Mouse (Mus musculus) CH12.LX (cell line): ENCODE measurements around the gene Dnaja1. TPM values are rescaled to one million over a fixed set of nuclear protein-coding genes. Genes with fewer than 3 reads are reported as not detected.
A peak's percentile ranks its signal among the peaks of the same experiment; 100 is the strongest.

Experiments used
- DNase-seq: peaks from one replicate; pipeline ENCODE4 v3.0.0-alpha.2; 2013; ENCODE audit errors: extremely low read depth
- H3K27ac ChIP-seq: 2 replicates; pipeline ENCODE4 v1.5.1; 2012; ENCODE audit warnings: low read depth, mild to moderate bottlenecking, control low read depth, moderate library complexity; ENCODE audit not compliant: insufficient read depth
- H3K27me3 ChIP-seq: replicated peaks from 2 replicates; pipeline ENCODE3; 2012; ENCODE audit warnings: inconsistent platforms
- H3K36me3 ChIP-seq, 2 experiments: replicated peaks in 1 of 2; 2 replicates each; pipeline versions ENCODE3 to v1.6.1; 2012; ENCODE audit warnings: inconsistent platforms in 1 of 2, low read length in 1 of 2, mild to moderate bottlenecking in 1 of 2, mixed read lengths in 1 of 2, moderate library complexity in 1 of 2; ENCODE audit not compliant: control insufficient read depth in 1 of 2, insufficient read depth in 1 of 2
- H3K4me1 ChIP-seq, 2 experiments: 2 replicates each; pipeline ENCODE4 v1.6.1; 2012; ENCODE audit warnings: inconsistent platforms in 1 of 2, moderate library complexity in 1 of 2; ENCODE audit not compliant: insufficient read depth in 2 of 2, control insufficient read depth in 1 of 2
- H3K4me2 ChIP-seq: 2 replicates; pipeline ENCODE4 v1.6.1; 2012; ENCODE audit warnings: low read depth, mild to moderate bottlenecking, control low read depth; ENCODE audit not compliant: poor library complexity, insufficient read depth, severe bottlenecking
- H3K4me3 ChIP-seq, 3 experiments: fragments of 150-350 bp in 1 of 3; sonication (generic) in 1 of 3; replicated peaks in 1 of 3; 2 replicates each; pipeline versions ENCODE3 to v1.5.1; 2011 to 2012; ENCODE audit warnings: low read depth in 2 of 3, low read length in 2 of 3, mild to moderate bottlenecking in 2 of 3, moderate library complexity in 2 of 3, control low read depth in 1 of 3, improper control_type of control experiment in 1 of 3, inconsistent platforms in 1 of 3, mixed read lengths in 1 of 3; ENCODE audit not compliant: poor library complexity in 1 of 3
- H3K79me2 ChIP-seq: replicated peaks from 2 replicates; pipeline ENCODE4 v1.6.1; 2012; ENCODE audit warnings: mild to moderate bottlenecking, moderate library complexity; ENCODE audit not compliant: control insufficient read depth, poor library complexity, insufficient read depth, severe bottlenecking; ENCODE audit errors: extremely low read depth
- H3K9ac ChIP-seq: 2 replicates; pipeline ENCODE4 v1.6.1; 2012; ENCODE audit warnings: low read depth, mild to moderate bottlenecking, control low read depth, moderate library complexity; ENCODE audit not compliant: insufficient read depth
- H3K9me3 ChIP-seq: replicated peaks from 2 replicates; pipeline ENCODE3; 2012; ENCODE audit warnings: low read length, inconsistent platforms, mixed read lengths
- BHLHE40 ChIP-seq: IDR thresholded peaks from 2 replicates; pipeline ENCODE4 v1.6.1; 2011; ENCODE audit warnings: mild to moderate bottlenecking, low read depth, low read length, improper control_type of control experiment
- CHD1 ChIP-seq: IDR thresholded peaks from 2 replicates; pipeline ENCODE4 v1.6.1; 2012; ENCODE audit warnings: low read depth, low read length, improper control_type of control experiment, inconsistent platforms
- CHD2 ChIP-seq: IDR thresholded peaks from 2 replicates; pipeline ENCODE4 v1.6.1; 2011; ENCODE audit warnings: low read length, improper control_type of control experiment
- CTCF ChIP-seq, 2 experiments: IDR thresholded peaks in 1 of 2; conservative IDR thresholded peaks in 1 of 2; 2 replicates each; pipeline ENCODE4 v1.5.1; 2011 to 2012; ENCODE audit warnings: low read depth in 2 of 2, low read length in 2 of 2, improper control_type of control experiment in 1 of 2, inconsistent platforms in 1 of 2, mild to moderate bottlenecking in 1 of 2, moderate library complexity in 1 of 2
- E2F4 ChIP-seq: IDR thresholded peaks from 2 replicates; pipeline ENCODE4 v1.6.1; 2011; ENCODE audit warnings: low read depth, low read length, improper control_type of control experiment; ENCODE audit not compliant: insufficient replicate concordance
- ELF1 ChIP-seq: IDR thresholded peaks from 2 replicates; pipeline ENCODE4 v1.6.1; 2014; ENCODE audit warnings: low read depth, mild to moderate bottlenecking, inconsistent platforms, low read length, improper control_type of control experiment
- EP300 ChIP-seq: IDR thresholded peaks from 2 replicates; pipeline ENCODE4 v1.6.1; 2011; ENCODE audit warnings: low read length, improper control_type of control experiment
- ETS1 ChIP-seq: conservative IDR thresholded peaks from 2 replicates; pipeline ENCODE4 v1.6.1; 2012; ENCODE audit warnings: low read depth, mild to moderate bottlenecking, inconsistent platforms, low read length, improper control_type of control experiment, moderate library complexity
- GABPA ChIP-seq: IDR thresholded peaks from 2 replicates; pipeline ENCODE4 v1.6.1; 2012; ENCODE audit warnings: low read depth, low read length, improper control_type of control experiment, inconsistent platforms; ENCODE audit not compliant: insufficient replicate concordance
- HCFC1 ChIP-seq: IDR thresholded peaks from 2 replicates; pipeline ENCODE4 v1.6.1; 2012; ENCODE audit warnings: low read depth, mild to moderate bottlenecking, inconsistent platforms, low read length, improper control_type of control experiment
- IRF4 ChIP-seq: IDR thresholded peaks from 2 replicates; pipeline ENCODE4 v1.6.1; 2014; ENCODE audit warnings: low read depth, mild to moderate bottlenecking, inconsistent platforms, low read length, improper control_type of control experiment
- JUN ChIP-seq: IDR thresholded peaks from 2 replicates; pipeline ENCODE4 v1.6.1; 2011; ENCODE audit warnings: low read depth, mild to moderate bottlenecking, low read length, improper control_type of control experiment, moderate library complexity; ENCODE audit not compliant: insufficient read depth
- JUND ChIP-seq: conservative IDR thresholded peaks from 2 replicates; pipeline ENCODE4 v1.6.1; 2011; ENCODE audit warnings: low read depth, low read length, improper control_type of control experiment
- KAT2A ChIP-seq: IDR thresholded peaks from 2 replicates; pipeline ENCODE4 v1.6.1; 2012; ENCODE audit warnings: low read length, improper control_type of control experiment, inconsistent platforms; ENCODE audit not compliant: insufficient replicate concordance
- MAFK ChIP-seq: IDR thresholded peaks from 2 replicates; pipeline ENCODE4 v1.6.1; 2011; ENCODE audit warnings: low read length, improper control_type of control experiment; ENCODE audit not compliant: insufficient replicate concordance
- MAX ChIP-seq: IDR thresholded peaks from 2 replicates; pipeline ENCODE4 v1.6.1; 2011; ENCODE audit warnings: low read length, improper control_type of control experiment
- MAZ ChIP-seq: IDR thresholded peaks from 2 replicates; pipeline ENCODE4 v1.6.1; 2012; ENCODE audit warnings: low read depth, mild to moderate bottlenecking, inconsistent platforms, low read length, improper control_type of control experiment, moderate library complexity
- MEF2A ChIP-seq: IDR thresholded peaks from 2 replicates; pipeline ENCODE4 v1.6.1; 2014; ENCODE audit warnings: low read depth, mild to moderate bottlenecking, inconsistent platforms, low read length, improper control_type of control experiment, borderline replicate concordance
- MXI1 ChIP-seq: IDR thresholded peaks from 2 replicates; pipeline ENCODE4 v1.6.1; 2011; ENCODE audit warnings: mild to moderate bottlenecking, low read depth, low read length, improper control_type of control experiment
- MYC ChIP-seq: IDR thresholded peaks from 2 replicates; pipeline ENCODE4 v1.6.1; 2011; ENCODE audit warnings: low read depth, mild to moderate bottlenecking, improper control_type of control experiment, low read length
- NELFE ChIP-seq: IDR thresholded peaks from 2 replicates; pipeline ENCODE4 v1.6.1; 2011; ENCODE audit warnings: low read depth, low read length, improper control_type of control experiment
- NRF1 ChIP-seq: IDR thresholded peaks from 2 replicates; pipeline ENCODE4 v1.6.1; 2014; ENCODE audit warnings: low read depth, mild to moderate bottlenecking, inconsistent platforms, low read length, improper control_type of control experiment, moderate library complexity
- PAX5 ChIP-seq: IDR thresholded peaks from 2 replicates; pipeline ENCODE4 v1.6.1; 2012; ENCODE audit warnings: low read length, inconsistent platforms, mixed read lengths
- POLR2A ChIP-seq: IDR thresholded peaks from 2 replicates; pipeline ENCODE4 v1.6.1; 2011; ENCODE audit warnings: low read depth, mild to moderate bottlenecking, improper control_type of control experiment, low read length
- POLR2AphosphoS2 ChIP-seq: IDR thresholded peaks from 2 replicates; pipeline ENCODE4 v1.6.1; 2011; ENCODE audit warnings: low read depth, low read length, improper control_type of control experiment
- RAD21 ChIP-seq: IDR thresholded peaks from 2 replicates; pipeline ENCODE4 v1.6.1; 2011; ENCODE audit warnings: low read depth, mild to moderate bottlenecking, low read length, improper control_type of control experiment, moderate library complexity
- RCOR1 ChIP-seq: conservative IDR thresholded peaks from 2 replicates; pipeline ENCODE4 v1.6.1; 2012; ENCODE audit warnings: low read depth, mild to moderate bottlenecking, inconsistent platforms, low read length, improper control_type of control experiment
- SIN3A ChIP-seq: IDR thresholded peaks from 2 replicates; pipeline ENCODE4 v1.6.1; 2012; ENCODE audit warnings: low read length, improper control_type of control experiment, inconsistent platforms
- SMC3 ChIP-seq: IDR thresholded peaks from 2 replicates; pipeline ENCODE4 v1.6.1; 2011; ENCODE audit warnings: low read depth, low read length, improper control_type of control experiment
- TBP ChIP-seq: conservative IDR thresholded peaks from 2 replicates; pipeline ENCODE4 v1.6.1; 2011; ENCODE audit warnings: low read depth, low read length, improper control_type of control experiment
- TCF12 ChIP-seq: IDR thresholded peaks from 2 replicates; pipeline ENCODE4 v1.6.1; 2014; ENCODE audit warnings: low read depth, mild to moderate bottlenecking, inconsistent platforms, low read length, improper control_type of control experiment
- UBTF ChIP-seq: IDR thresholded peaks from 2 replicates; pipeline ENCODE4 v1.6.1; 2012; ENCODE audit warnings: low read depth, mild to moderate bottlenecking, inconsistent platforms, low read length, improper control_type of control experiment, moderate library complexity
- USF1 ChIP-seq: IDR thresholded peaks from 2 replicates; pipeline ENCODE4 v1.6.1; 2014; ENCODE audit warnings: low read depth, mild to moderate bottlenecking, inconsistent platforms, low read length, improper control_type of control experiment
- USF2 ChIP-seq: conservative IDR thresholded peaks from 2 replicates; pipeline ENCODE4 v1.6.1; 2011; ENCODE audit warnings: low read depth, low read length, improper control_type of control experiment
- ZC3H11A ChIP-seq: IDR thresholded peaks from 2 replicates; pipeline ENCODE4 v1.6.1; 2012; ENCODE audit warnings: low read depth, mild to moderate bottlenecking, inconsistent platforms, low read length, improper control_type of control experiment
- ZKSCAN1 ChIP-seq: IDR thresholded peaks from 2 replicates; pipeline ENCODE4 v1.6.1; 2012; ENCODE audit warnings: low read depth, inconsistent platforms, low read length, improper control_type of control experiment, borderline replicate concordance
- ZMIZ1 ChIP-seq: IDR thresholded peaks from 2 replicates; pipeline ENCODE4 v1.6.1; 2012; ENCODE audit warnings: low read depth, mild to moderate bottlenecking, inconsistent platforms, low read length, improper control_type of control experiment
- ZNF384 ChIP-seq: IDR thresholded peaks from 2 replicates; pipeline ENCODE4 v1.6.1; 2012; ENCODE audit warnings: low read depth, low read length, improper control_type of control experiment, inconsistent platforms
- dilution Hi-C: fragments of 300-500 bp; cut with MboI; formaldehyde crosslinking; loops from 2 replicates; pipeline ENCODE4 v1.14.3; 2020; ENCODE audit warnings: low sequenced_read_pairs; ENCODE audit not compliant: extremely low pct_unique_long_range_greater_than_20kb, extremely low pct_ligation_motif_present
- in situ Hi-C: fragments of 300-500 bp; cut with MboI; formaldehyde crosslinking; loops from 3 replicates; pipeline ENCODE4 v1.14.3; 2019; ENCODE audit warnings: low sequenced_read_pairs, low pct_ligation_motif_present, low pct_unique_long_range_greater_than_20kb, mixed read lengths
- polyA plus RNA-seq: library from polyadenylated mRNA; unstranded; fragments of >175 nt; gene quantifications from 2 replicates; pipeline ENCODE4 v1.2.1, GENCODE M21; 2012; ENCODE audit warnings: low read depth; ENCODE audit not compliant: insufficient read length
- total RNA-seq, 2 experiments: library from RNA; depleted of rRNA; stranded (reverse); fragments of 300-350 nt in 1 of 2; fragments of >200 nt in 1 of 2; gene quantifications; 2 replicates each; pipeline ENCODE4 v1.2.3; 2012 to 2014

Gene Dnaja1
- total and polyA plus RNA-seq, 3 experiments: 67.9 to 485 (median 117) TPM

DNA sequence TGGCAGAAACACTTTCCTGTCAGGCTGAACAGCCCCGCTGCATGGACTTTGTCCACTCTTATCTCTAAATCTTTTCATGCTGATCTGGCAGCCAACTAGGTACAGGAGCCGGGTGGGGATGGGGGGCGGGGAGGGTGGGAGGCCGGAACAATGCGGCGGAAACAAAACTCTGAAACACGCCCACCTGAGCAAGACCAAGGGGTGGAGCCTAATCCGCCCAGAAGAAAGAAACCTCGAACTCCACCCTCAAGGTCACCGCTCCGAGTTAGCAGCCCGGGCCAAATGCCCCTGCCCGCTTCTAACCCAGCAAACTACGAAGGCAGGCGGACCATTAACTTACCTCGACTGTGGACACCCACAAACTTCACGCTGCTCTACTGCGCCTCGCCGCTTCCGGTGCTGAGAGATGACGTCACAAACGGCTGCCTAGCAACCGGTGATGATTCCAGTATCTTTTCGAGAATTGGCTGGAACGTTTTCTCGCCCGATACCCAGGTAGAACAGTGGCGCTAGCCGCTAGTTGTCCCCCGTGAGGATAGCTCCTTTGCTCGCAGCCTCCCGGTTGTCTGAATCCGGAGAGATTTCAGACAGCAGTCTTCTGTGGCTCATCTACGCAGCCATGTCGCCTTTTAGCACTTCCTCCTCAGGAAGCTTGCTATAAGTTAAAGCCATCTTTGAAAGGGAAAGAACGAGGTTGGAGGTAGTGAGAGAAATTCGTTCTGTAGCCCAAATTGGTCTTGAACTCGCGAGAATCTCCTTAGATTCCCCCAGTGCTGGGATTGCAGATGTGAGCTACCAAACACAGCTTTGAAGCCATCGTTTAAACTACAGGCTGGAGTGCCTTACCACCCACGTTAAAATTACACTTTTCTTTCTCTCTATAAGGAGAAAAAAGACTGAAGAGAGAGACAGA, 18.9 kb upstream of the Dnaja1 start, which contains the start of gene Aptx:
Gene Aptx, minus strand, starts transcription at position 398 of the 913 bp plus-strand sequence.
- Histone ChIP-seq H3K27me3 (no peaks in the 10 kb centered on the region), H3K27ac (peak within 1 kb of the TSS; percentile 94), H3K4me2 (peak within 1 kb of the TSS; percentile 94), H3K9ac (peak within 1 kb of the TSS; percentile 99)
- in situ Hi-C loops: no loop called here
- TF ChIP-seq HCFC1: peak; percentile 92
- no peak for TF ChIP-seq MAFK
- TF ChIP-seq RCOR1: no peak
- TF ChIP-seq USF2: no peak
- TF ChIP-seq TCF12: peak; percentile 74
- peak; percentile 95 for TF ChIP-seq POLR2A
- TF ChIP-seq SMC3: no peak
- TF ChIP-seq NRF1: peak; percentile 50
- TF ChIP-seq ETS1: peak; percentile 62
- TF ChIP-seq CHD2: peak; percentile 98
- TF ChIP-seq ELF1: peak; percentile 94
- peak; percentile 94 for TF ChIP-seq POLR2AphosphoS2
- no peak for TF ChIP-seq ZC3H11A
- no peak for TF ChIP-seq MAZ
- no peak for TF ChIP-seq MYC
- TF ChIP-seq JUND: peak; percentile 45; the same call in 1 of the 2 replicates
- no peak; the same call in none of the 2 replicates for TF ChIP-seq MAX
- peak; percentile 93 for TF ChIP-seq ZMIZ1
- TF ChIP-seq ZKSCAN1: no peak
- TF ChIP-seq JUN: peak; percentile 25
- TF ChIP-seq CHD1: peak; percentile 45; the same call in 1 of the 2 replicates
- TF ChIP-seq IRF4: peak; percentile 68
- no peak; the same call in 1 of the 2 replicates for TF ChIP-seq RAD21
- TF ChIP-seq MXI1: peak; percentile 65
- TF ChIP-seq E2F4: peak; percentile 17; the same call in 1 of the 2 replicates
- peak in 1 of 2 experiments; percentile 39; a peak in 2 of 4 replicates for TF ChIP-seq CTCF (conservative IDR thresholded peaks at IDR 0.05 in 1 of 2, IDR thresholded peaks at IDR 0.05 in 1 of 2; ENCODE audit: low read depth in 2 of 2, low read length in 2 of 2)
- TF ChIP-seq SIN3A: peak; percentile 90
- peak; percentile 90 for TF ChIP-seq TBP
- 0 out of 2 replicates have a peak, but pooled peaks have one; percentile 69 for TF ChIP-seq KAT2A
- no peak for TF ChIP-seq ZNF384
- peak; percentile 75 for TF ChIP-seq MEF2A
- peak; percentile 93 for TF ChIP-seq NELFE
- no peak for TF ChIP-seq BHLHE40
- TF ChIP-seq UBTF: no peak
- no peak for TF ChIP-seq EP300
- TF ChIP-seq GABPA: peak; percentile 33; the same call in 1 of the 2 replicates
- TF ChIP-seq PAX5: no peak
- TF ChIP-seq USF1: no peak
- TF ChIP-seq, all 38 proteins: peak for 22
- Histone ChIP-seq H3K79me2 (peaks cover 6% of the 10 kb centered on the region), H3K9me3 (no peaks in the 10 kb centered on the region), H3K4me3 (peak within 1 kb of the TSS; percentile 72 to 95 (median 73)), H3K4me1 (peaks cover 13 to 21% of the 10 kb centered on the region in 2 experiments), H3K36me3 (peaks cover 0 to 16% of the 10 kb centered on the region in 2 experiments)
- peak; percentile 97 for DNase-seq
- dilution Hi-C loops: no loop called here
